Mouse (Mus musculus): ENCODE measurements around the gene Itgb3.

DNA sequence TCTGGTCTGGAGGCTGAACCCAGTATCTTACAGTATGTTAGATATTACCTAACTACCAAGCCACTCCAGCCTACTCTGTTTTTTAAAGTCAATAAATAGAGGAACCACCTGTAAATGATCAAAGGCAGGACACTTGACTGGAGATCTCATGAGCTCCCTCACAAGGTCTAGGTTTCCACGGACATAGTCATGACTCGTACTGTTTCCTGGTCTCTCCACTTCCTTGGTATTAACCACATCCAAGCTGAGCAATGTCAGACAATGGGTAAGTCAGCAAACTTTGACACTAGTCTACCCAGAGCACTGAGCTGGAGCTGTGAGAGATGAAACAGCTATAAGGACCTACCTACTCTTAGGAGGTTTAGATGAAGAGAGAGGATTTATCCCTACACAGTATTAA, 31.1 kb downstream of the Itgb3 start:
- TF ChIP-seq CTCF (IDR thresholded peaks at IDR 0.05; ENCODE audit: extremely low read depth, insufficient read depth, insufficient read length, insufficient replicate concordance) (no peak), POLR2A (IDR thresholded peaks at IDR 0.05; ENCODE audit: low read depth, low read length) (no peak)

Data from spleen, adult 2 months (tissue).